Mouse (Mus musculus) cerebellum, adult 2 months (tissue): ENCODE measurements around the gene Cavin2.

Experiments used
- CTCF ChIP-seq: fragments of 200-500 bp; IDR thresholded peaks from 2 replicates; pipeline ENCODE4 v1.5.1; 2011; ENCODE audit warnings: low read depth, mild to moderate bottlenecking, control low read depth, low read length, moderate library complexity, borderline replicate concordance; ENCODE audit not compliant: insufficient read depth
- POLR2A ChIP-seq: fragments of 200-500 bp; IDR thresholded peaks from 2 replicates; pipeline ENCODE4 v1.6.1; 2011; ENCODE audit warnings: low read length, control low read depth, borderline replicate concordance; ENCODE audit not compliant: insufficient read depth

DNA sequence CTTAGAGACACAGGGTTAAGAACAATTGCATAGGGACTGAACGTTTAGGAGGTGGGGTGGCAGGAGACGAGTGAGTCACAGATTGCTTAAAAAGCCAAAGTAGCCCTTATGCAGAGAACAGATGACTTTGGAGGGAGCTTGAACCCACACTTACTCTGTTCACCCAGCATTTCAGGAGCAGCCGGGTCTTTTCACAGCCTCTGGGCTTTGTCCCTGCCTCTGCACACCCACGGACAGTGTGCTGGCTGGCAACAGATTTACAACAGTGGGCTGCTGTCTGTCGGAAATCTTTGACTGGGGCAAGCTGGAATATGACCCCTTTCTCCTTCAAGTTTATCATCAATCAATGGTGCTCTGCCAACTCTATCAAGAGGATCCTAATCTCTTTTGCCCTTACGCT, 44.1 kb downstream of the Cavin2 start:
- TF ChIP-seq CTCF: no peak
- no peak for TF ChIP-seq POLR2A
